Mouse (Mus musculus): ENCODE data around the gene Tbc1d2b. TPM values are rescaled to one million over a fixed set of nuclear protein-coding genes. Genes with fewer than 3 reads are reported as not detected.

Tbc1d2b gene
- polyA plus RNA-seq, 1 experiment, result 16.4 TPM

- Histone ChIP-seq H3K4me1 (ENCODE audit: control insufficient read depth, insufficient read depth, low read length) (no peaks in the 10 kb centered on the region), H3K36me3 (ENCODE audit: control insufficient read depth, insufficient read depth, low read length) (no peaks in the 10 kb centered on the region), H3K27me3 (replicated peaks; ENCODE audit: control insufficient read depth, insufficient read depth, low read length) (no peaks in the 10 kb centered on the region), H3K4me3 (ENCODE audit: insufficient read depth, low read depth, low read length) (no peak overlapping the region), H3K27ac (ENCODE audit: insufficient read depth, low read depth, low read length) (no peak overlapping the region)
- no peak for DNase-seq
- TF ChIP-seq CTCF (conservative IDR thresholded peaks at IDR 0.05; ENCODE audit: insufficient read depth, insufficient read length, low read depth, low read length) (no peak), POLR2A (IDR thresholded peaks at IDR 0.05; ENCODE audit: low read depth, low read length) (no peak)
- WGBS, result 73% methylated on average over 12 of the region's 12 CpGs
Measured at GRCm38 (mm10) chr9:90259400-90259950, 11.1 kb downstream of the Tbc1d2b start.

- no peak for DNase-seq
- Histone ChIP-seq H3K27me3 (replicated peaks; ENCODE audit: control insufficient read depth, insufficient read depth, low read length) (no peaks in the 10 kb centered on the region), H3K27ac (ENCODE audit: insufficient read depth, low read depth, low read length) (no peak overlapping the region), H3K4me1 (ENCODE audit: control insufficient read depth, insufficient read depth, low read length) (no peaks in the 10 kb centered on the region), H3K4me3 (ENCODE audit: insufficient read depth, low read depth, low read length) (no peak overlapping the region), H3K36me3 (ENCODE audit: control insufficient read depth, insufficient read depth, low read length) (no peaks in the 10 kb centered on the region)
- no peak for TF ChIP-seq POLR2A (IDR thresholded peaks at IDR 0.05; ENCODE audit: low read depth, low read length)
- 82% methylated on average over 13 of the region's 13 CpGs for WGBS
Measured at GRCm38 (mm10) chr9:90257754-90258531, 12.7 kb downstream of the Tbc1d2b start.

- no peak for TF ChIP-seq POLR2A (IDR thresholded peaks at IDR 0.05; ENCODE audit: low read depth, low read length)
- no peak for TF ChIP-seq CTCF (conservative IDR thresholded peaks at IDR 0.05; ENCODE audit: insufficient read depth, insufficient read length, low read depth, low read length)
- H3K4me3 ChIP-seq (ENCODE audit: insufficient read depth, low read depth, low read length), result no peak overlapping the region
Measured at GRCm38 (mm10) chr9:90257220-90257619, 13.4 kb downstream of the Tbc1d2b start.

GRCm38 (mm10) chr9:90255844-90256405 is 14.7 kb downstream of the Tbc1d2b start:
- WGBS, result 69% methylated on average over 6 of the region's 6 CpGs
- Histone ChIP-seq H3K4me3 (ENCODE audit: insufficient read depth, low read depth, low read length) (no peak overlapping the region), H3K27me3 (replicated peaks; ENCODE audit: control insufficient read depth, insufficient read depth, low read length) (no peaks in the 10 kb centered on the region), H3K27ac (ENCODE audit: insufficient read depth, low read depth, low read length) (no peak overlapping the region), H3K36me3 (ENCODE audit: control insufficient read depth, insufficient read depth, low read length) (no peaks in the 10 kb centered on the region), H3K4me1 (ENCODE audit: control insufficient read depth, insufficient read depth, low read length) (no peaks in the 10 kb centered on the region)
- no peak for DNase-seq
- TF ChIP-seq POLR2A (IDR thresholded peaks at IDR 0.05; ENCODE audit: low read depth, low read length) (no peak), CTCF (conservative IDR thresholded peaks at IDR 0.05; ENCODE audit: insufficient read depth, insufficient read length, low read depth, low read length) (no peak)

More at GRCm38 (mm10) chr9:90257220-90257619, 13.4 kb downstream of the Tbc1d2b start:
- Histone ChIP-seq H3K27me3 (replicated peaks; ENCODE audit: control insufficient read depth, insufficient read depth, low read length) (no peaks in the 10 kb centered on the region), H3K36me3 (ENCODE audit: control insufficient read depth, insufficient read depth, low read length) (no peaks in the 10 kb centered on the region), H3K4me1 (ENCODE audit: control insufficient read depth, insufficient read depth, low read length) (no peaks in the 10 kb centered on the region), H3K27ac (ENCODE audit: insufficient read depth, low read depth, low read length) (no peak overlapping the region)
- no peak for DNase-seq
- WGBS, result 60% methylated on average over 7 of the region's 7 CpGs

GRCm38 (mm10) chr9:90253181-90253580 is 17.4 kb downstream of the Tbc1d2b start:
- no peak for DNase-seq
- Histone ChIP-seq H3K27me3 (replicated peaks; ENCODE audit: control insufficient read depth, insufficient read depth, low read length) (no peaks in the 10 kb centered on the region), H3K4me3 (ENCODE audit: insufficient read depth, low read depth, low read length) (no peak overlapping the region), H3K4me1 (ENCODE audit: control insufficient read depth, insufficient read depth, low read length) (no peaks in the 10 kb centered on the region), H3K27ac (ENCODE audit: insufficient read depth, low read depth, low read length) (no peak overlapping the region), H3K36me3 (ENCODE audit: control insufficient read depth, insufficient read depth, low read length) (no peaks in the 10 kb centered on the region)
- no peak for TF ChIP-seq POLR2A (IDR thresholded peaks at IDR 0.05; ENCODE audit: low read depth, low read length)
- TF ChIP-seq CTCF (conservative IDR thresholded peaks at IDR 0.05; ENCODE audit: insufficient read depth, insufficient read length, low read depth, low read length), result no peak
- WGBS, result 90% methylated on average over 2 of the region's 2 CpGs

- Histone ChIP-seq H3K27me3 (replicated peaks; ENCODE audit: control insufficient read depth, insufficient read depth, low read length) (no peaks in the 10 kb centered on the region), H3K4me1 (ENCODE audit: control insufficient read depth, insufficient read depth, low read length) (no peaks in the 10 kb centered on the region), H3K36me3 (ENCODE audit: control insufficient read depth, insufficient read depth, low read length) (no peaks in the 10 kb centered on the region), H3K27ac (ENCODE audit: insufficient read depth, low read depth, low read length) (no peak overlapping the region), H3K4me3 (ENCODE audit: insufficient read depth, low read depth, low read length) (no peak overlapping the region)
- WGBS, result 86% methylated on average over 13 of the region's 13 CpGs
- no peak for DNase-seq
- TF ChIP-seq CTCF (conservative IDR thresholded peaks at IDR 0.05; ENCODE audit: insufficient read depth, insufficient read length, low read depth, low read length) (no peak), POLR2A (IDR thresholded peaks at IDR 0.05; ENCODE audit: low read depth, low read length) (no peak)
Measured at GRCm38 (mm10) chr9:90250964-90251750, 19.4 kb downstream of the Tbc1d2b start.

Data from kidney, adult 2 months (tissue).